Mouse (Mus musculus) megakaryocyte, embryonic 14.5 days (primary cell): ENCODE measurements around the gene Cog5. TPM values are rescaled to one million over a fixed set of nuclear protein-coding genes. Genes with fewer than 3 reads are reported as not detected.
A peak's percentile ranks its signal among the peaks of the same experiment; 100 is the strongest.

Experiments used
- H3K27me3 ChIP-seq: replicated peaks from 2 replicates; pipeline ENCODE3; 2012; ENCODE audit warnings: inconsistent platforms
- H3K36me3 ChIP-seq: replicated peaks from 2 replicates; pipeline ENCODE3; 2012; ENCODE audit warnings: low read length, inconsistent platforms, mixed read lengths
- H3K4me1 ChIP-seq: 2 replicates; pipeline ENCODE4 v1.6.1; 2012; ENCODE audit warnings: inconsistent platforms
- H3K4me3 ChIP-seq: replicated peaks from 2 replicates; pipeline ENCODE3; 2012; ENCODE audit warnings: moderate library complexity, mild to moderate bottlenecking, inconsistent platforms
- H3K9me3 ChIP-seq: 2 replicates; pipeline ENCODE4 v1.6.1; 2012; ENCODE audit warnings: inconsistent platforms
- FLI1 ChIP-seq: IDR thresholded peaks from 2 replicates; pipeline ENCODE4 v1.6.1; 2012; ENCODE audit warnings: low read length, inconsistent platforms, mixed read lengths
- GATA1 ChIP-seq: IDR thresholded peaks from 3 replicates; pipeline ENCODE4 v1.6.1; 2012; ENCODE audit warnings: mixed read lengths, low read length, inconsistent platforms, borderline replicate concordance
- polyA plus RNA-seq: library from polyadenylated mRNA; stranded (reverse); fragments of >175 nt; gene quantifications from 2 replicates; pipeline ENCODE4 v1.2.3, GENCODE M21; 2012; ENCODE audit warnings: low replicate concordance; ENCODE audit not compliant: insufficient read depth

Gene Cog5
- polyA plus RNA-seq, 1 experiment = 0.56 TPM

GRCm38 (mm10) chr12:31806410-31807154 is 151.9 kb downstream of the Cog5 start:
- no peaks in the 10 kb centered on the region for H3K27me3 ChIP-seq
- peaks cover 11% of the 10 kb centered on the region for H3K4me1 ChIP-seq
- no peaks in the 10 kb centered on the region for H3K9me3 ChIP-seq
- H3K4me3 ChIP-seq = peak overlapping the region; percentile 65
- H3K36me3 ChIP-seq = peaks cover 19% of the 10 kb centered on the region
- TF ChIP-seq GATA1 (no peak), FLI1 (no peak)

GRCm38 (mm10) chr12:31818051-31818461 is 163.4 kb downstream of the Cog5 start:
- TF ChIP-seq FLI1 = no peak
- TF ChIP-seq GATA1 = no peak
- Histone ChIP-seq H3K9me3 (no peaks in the 10 kb centered on the region), H3K27me3 (no peaks in the 10 kb centered on the region), H3K36me3 (peaks cover 24% of the 10 kb centered on the region), H3K4me1 (no peaks in the 10 kb centered on the region), H3K4me3 (no peak overlapping the region)

DNA sequence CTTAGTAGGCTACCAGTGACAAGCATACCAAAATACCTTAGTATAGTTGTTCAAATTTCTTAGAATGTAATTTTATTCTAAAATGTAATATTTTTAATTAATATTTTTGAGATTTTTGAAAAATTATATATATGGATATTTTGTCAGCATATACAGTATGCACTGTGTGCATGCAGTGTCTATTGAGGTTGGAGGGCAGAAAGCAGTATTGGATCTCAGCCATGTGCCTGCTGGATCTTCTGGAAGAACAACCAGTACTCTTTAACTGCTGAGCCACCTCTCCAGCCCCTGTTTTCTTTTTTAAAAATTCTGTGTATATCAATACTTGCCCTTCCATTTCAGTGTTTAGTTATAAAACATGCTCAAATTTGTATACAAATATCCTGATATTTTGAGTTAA is 164.4 kb downstream of the Cog5 start:
- Histone ChIP-seq H3K4me3 (no peak overlapping the region), H3K27me3 (no peaks in the 10 kb centered on the region), H3K4me1 (no peaks in the 10 kb centered on the region), H3K36me3 (peaks cover 33% of the 10 kb centered on the region), H3K9me3 (no peaks in the 10 kb centered on the region)
- TF ChIP-seq GATA1 (no peak), FLI1 (no peak)

DNA sequence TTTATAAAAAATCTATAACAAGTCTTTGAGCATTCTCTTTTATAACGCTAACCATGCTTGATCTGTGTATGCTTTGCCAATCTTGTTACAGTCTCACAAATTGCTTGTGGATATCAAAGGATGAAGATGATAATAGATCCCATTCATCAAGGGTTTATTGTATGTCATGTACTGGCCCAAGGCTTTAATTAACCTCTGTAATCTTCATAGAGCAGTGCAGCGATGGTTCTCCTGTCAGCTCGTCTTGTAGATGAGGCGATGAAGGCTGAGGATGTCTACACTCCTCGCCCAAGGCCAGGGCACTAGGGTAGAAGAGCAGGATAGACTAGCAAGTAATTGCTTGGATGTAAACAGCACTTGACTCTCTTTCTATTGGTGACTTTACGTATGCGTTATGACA is 164.9 kb downstream of the Cog5 start:
- Histone ChIP-seq H3K27me3 (no peaks in the 10 kb centered on the region), H3K4me3 (no peak overlapping the region), H3K9me3 (no peaks in the 10 kb centered on the region), H3K4me1 (no peaks in the 10 kb centered on the region), H3K36me3 (peaks cover 33% of the 10 kb centered on the region)
- no peak for TF ChIP-seq FLI1
- TF ChIP-seq GATA1 = no peak

DNA sequence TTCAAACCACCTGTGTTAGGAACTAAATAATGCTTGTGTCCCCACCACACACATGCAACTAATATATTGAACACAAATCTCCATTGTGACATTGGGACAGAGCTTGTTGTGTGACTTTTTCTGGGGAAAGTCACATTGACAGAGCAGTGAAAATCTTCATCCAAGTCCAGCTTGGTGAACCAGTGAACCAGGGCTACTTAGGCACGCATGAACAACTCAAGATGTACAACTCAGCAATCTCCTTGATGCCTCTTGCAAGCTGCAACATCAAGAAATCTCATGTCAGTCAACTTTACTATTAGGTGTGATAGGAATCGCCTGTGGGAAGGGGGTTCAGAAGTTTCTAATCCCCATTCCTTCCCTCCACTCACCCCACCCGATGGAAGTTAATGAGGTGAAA is 169.0 kb downstream of the Cog5 start:
- Histone ChIP-seq H3K4me3 (no peak overlapping the region), H3K9me3 (no peaks in the 10 kb centered on the region), H3K36me3 (peaks cover 36% of the 10 kb centered on the region), H3K4me1 (no peaks in the 10 kb centered on the region), H3K27me3 (no peaks in the 10 kb centered on the region)
- no peak for TF ChIP-seq GATA1
- no peak for TF ChIP-seq FLI1

GRCm38 (mm10) chr12:31824831-31825230 is 170.2 kb downstream of the Cog5 start:
- TF ChIP-seq FLI1 (no peak), GATA1 (no peak)
- no peak overlapping the region for H3K4me3 ChIP-seq
- no peaks in the 10 kb centered on the region for H3K4me1 ChIP-seq
- no peaks in the 10 kb centered on the region for H3K9me3 ChIP-seq
- H3K36me3 ChIP-seq = peaks cover 34% of the 10 kb centered on the region
- no peaks in the 10 kb centered on the region for H3K27me3 ChIP-seq

- TF ChIP-seq FLI1 (no peak), GATA1 (no peak)
- H3K4me1 ChIP-seq = no peaks in the 10 kb centered on the region
- H3K27me3 ChIP-seq = no peaks in the 10 kb centered on the region
- H3K4me3 ChIP-seq = no peak overlapping the region
- peaks cover 34% of the 10 kb centered on the region for H3K36me3 ChIP-seq
- no peaks in the 10 kb centered on the region for H3K9me3 ChIP-seq
Observed at GRCm38 (mm10) chr12:31825821-31826220, 171.2 kb downstream of the Cog5 start.

GRCm38 (mm10) chr12:31826476-31826875 is 171.8 kb downstream of the Cog5 start:
- Histone ChIP-seq H3K4me3 (no peak overlapping the region), H3K36me3 (peaks cover 27% of the 10 kb centered on the region), H3K4me1 (no peaks in the 10 kb centered on the region), H3K27me3 (no peaks in the 10 kb centered on the region), H3K9me3 (no peaks in the 10 kb centered on the region)
- no peak for TF ChIP-seq FLI1
- TF ChIP-seq GATA1 = no peak

- TF ChIP-seq GATA1 = no peak
- Histone ChIP-seq H3K9me3 (no peaks in the 10 kb centered on the region), H3K36me3 (peaks cover 29% of the 10 kb centered on the region), H3K4me3 (no peak overlapping the region), H3K27me3 (no peaks in the 10 kb centered on the region), H3K4me1 (0 out of 2 replicates have a peak, but pooled peaks cover 3% of the 10 kb centered on the region)
Observed at GRCm38 (mm10) chr12:31835480-31835879, 180.8 kb downstream of the Cog5 start.

- H3K9me3 ChIP-seq = no peaks in the 10 kb centered on the region
- H3K27me3 ChIP-seq = no peaks in the 10 kb centered on the region
- peaks cover 29% of the 10 kb centered on the region for H3K36me3 ChIP-seq
- H3K4me3 ChIP-seq = no peak overlapping the region
- 0 out of 2 replicates have a peak, but pooled peaks cover 3% of the 10 kb centered on the region for H3K4me1 ChIP-seq
- TF ChIP-seq GATA1 (no peak), FLI1 (no peak)
Observed at GRCm38 (mm10) chr12:31836211-31836610, 181.5 kb downstream of the Cog5 start.
